Mouse (Mus musculus) urinary bladder, postnatal 36 days (tissue): ENCODE results near the gene Bcl2l14.
A peak's percentile ranks its signal among the peaks of the same experiment; 100 is the strongest.

Experiments
- DNase-seq, 2 experiments: peaks; one replicate each; pipeline ENCODE4 v3.0.0; 2022; ENCODE audit warnings: low spot score in 2 of 2, mixed read lengths in 1 of 2

Gene Bcl2l14

DNA sequence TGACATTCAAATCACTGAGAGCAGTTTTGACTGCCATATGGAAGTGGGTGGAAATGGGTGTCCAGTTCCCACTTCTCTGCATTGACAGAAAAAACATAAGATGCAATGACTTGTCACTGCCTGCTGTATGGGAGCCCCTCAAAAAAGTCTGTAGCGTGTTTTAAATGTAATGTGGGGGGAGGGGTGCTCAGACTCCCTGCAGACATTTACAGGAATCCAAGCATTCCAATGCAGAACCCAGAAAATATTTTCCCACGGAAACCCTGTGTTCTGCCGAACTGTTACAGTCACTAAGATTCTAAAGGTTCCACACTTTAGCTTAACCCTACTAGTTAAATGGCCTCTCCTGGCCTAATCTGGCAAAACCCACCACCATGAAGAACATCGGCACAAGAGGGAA is at the start of gene Bcl2l14:
Bcl2l14 (plus strand) TSS at position 301 of the 400 bp plus-strand sequence.
- no peak for DNase-seq

DNA sequence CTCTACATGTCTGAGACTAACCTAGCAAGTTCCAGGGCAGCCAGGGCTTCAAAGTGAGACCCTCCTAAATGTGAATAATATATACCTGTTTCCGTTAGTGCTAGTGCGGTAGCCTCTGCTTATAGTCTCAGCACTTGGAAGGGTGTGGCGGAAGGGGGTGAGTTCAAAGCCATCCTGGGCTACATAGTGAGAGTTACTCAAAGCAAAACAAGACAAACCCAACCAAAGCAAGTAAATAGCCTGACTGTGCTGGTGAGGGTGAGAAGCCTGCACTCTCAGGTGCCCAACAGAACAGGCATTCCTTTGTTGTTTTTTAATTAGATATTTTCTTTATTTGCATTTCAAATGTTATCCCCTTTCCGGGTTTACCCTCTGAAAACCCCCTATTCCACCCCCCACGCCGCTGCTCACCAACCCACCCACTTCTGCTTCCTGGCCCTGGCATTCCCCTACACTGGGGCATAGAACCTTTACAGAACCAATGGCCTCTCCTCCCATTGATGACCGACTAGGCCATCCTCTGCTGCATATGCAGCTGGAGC is 47.5 kb upstream of the Bcl2l14 start:
- no peak for DNase-seq

DNA sequence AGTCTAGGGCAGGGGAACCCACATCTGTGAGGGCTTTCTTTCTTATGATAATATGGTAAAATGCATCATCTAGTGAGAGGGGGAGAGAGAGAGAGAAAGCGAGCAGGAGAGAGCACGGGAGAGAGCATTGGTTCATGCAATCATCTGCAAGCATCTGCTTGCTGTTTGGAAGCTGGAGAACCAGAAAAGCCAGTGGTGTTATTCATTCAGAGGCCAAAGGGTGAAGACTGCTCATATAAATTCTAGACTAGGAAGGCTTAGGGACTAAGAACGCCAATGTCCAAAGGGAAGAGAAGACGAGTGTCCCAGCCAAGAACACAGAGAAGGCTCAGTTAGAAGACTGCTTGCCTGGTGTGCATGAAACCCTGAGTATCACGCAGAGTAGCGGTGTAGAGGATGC is 43.2 kb upstream of the Bcl2l14 start:
- DNase-seq: peak; percentile 30 to 36

DNA sequence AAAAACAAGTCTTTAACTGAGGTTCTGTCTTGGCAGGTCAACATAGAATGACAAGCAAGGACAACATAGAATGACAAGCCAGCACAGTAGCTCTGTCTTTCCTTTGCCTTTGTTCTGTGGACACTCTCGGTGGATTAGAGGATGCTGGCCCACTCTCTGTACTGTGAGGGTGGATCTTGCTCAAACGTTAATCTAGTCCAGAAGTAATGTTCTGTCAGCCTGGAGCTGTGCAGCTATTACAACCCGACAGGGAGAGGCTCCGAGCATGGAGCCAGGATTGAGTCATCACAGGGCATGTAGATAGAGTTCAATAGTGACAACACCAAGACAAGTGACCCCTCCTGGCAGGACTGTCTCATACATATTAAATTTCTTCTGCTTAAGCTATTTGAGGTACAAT is 42.4 kb upstream of the Bcl2l14 start:
- peak in 1 of 2 experiments; percentile 14 for DNase-seq

DNA sequence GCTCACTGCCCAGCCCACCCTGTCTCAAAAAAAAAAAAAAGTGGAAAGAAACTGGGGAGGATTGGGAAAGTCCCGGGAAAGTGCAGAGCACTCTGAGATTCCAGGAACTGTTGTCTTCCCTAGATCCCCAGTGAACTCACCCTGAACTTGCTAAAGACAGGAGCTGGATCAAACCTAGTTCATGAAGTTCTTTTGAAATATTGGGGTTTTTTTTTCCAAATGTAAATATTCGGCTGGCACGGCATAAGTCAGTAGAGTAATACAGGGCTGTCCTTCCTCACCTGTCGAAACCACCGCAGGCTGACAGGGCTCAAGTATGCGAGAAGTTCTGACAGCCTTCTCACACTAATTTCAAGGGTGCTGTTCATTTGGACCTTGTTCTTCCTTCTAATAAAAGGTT is 38.5 kb upstream of the Bcl2l14 start:
- no peak for DNase-seq

DNA sequence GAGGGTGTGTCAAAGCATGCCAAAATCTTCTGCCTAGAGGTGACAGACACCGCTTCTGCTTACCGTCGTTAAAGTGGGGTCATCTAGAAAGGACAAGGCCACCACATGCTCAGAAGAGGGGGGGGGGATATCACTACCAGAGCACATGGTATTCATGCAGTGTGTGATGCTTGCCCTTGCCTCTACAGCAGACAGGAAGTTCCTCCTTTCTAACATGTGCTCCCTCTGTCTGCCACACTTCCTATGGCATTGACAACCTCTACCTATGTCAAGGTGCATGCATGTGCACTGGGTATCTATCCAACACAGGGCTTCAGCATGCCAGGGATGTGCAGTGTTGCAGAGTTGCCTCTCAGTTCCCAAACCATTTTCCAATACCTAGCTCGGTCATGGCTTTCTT is 36.0 kb upstream of the Bcl2l14 start:
- no peak for DNase-seq

DNA sequence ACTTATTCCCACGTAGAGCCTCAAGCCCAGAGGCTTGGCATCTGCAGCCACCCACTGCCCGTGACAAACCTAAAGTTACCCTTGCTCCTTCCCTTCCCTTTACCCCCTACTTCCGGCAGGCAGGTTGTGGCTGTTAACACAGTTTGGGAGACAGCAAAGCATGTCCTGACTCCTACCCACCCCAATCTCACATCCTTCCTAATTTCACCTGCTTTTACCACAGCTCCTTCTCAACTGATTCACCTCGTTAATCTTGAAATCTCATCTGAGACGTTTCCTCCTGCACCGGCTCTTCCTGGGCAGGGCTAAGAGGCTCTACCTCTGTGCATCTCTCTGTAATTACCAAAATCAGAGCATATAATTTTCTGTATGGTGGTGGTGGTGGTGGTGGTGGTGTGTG is 31.5 kb upstream of the Bcl2l14 start:
- DNase-seq: no peak

DNA sequence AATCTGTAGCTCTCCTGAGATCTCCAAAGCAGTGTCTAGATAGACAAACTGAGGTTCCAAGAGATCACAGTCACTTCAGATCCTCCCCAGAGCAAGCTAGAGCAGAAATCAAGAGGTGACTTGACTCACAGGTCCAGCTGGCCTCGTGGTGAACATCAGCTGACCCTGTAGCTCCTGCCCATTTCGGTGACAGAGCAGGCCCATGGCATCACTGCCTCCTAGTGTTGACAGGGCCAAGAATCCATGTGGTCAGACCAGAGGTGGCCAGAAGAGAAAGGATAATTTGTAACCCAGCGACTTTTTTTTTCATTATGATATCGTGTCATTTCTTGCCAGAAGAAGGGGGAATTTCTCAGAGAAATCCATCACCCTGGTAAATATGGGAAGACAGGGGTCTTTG is 30.2 kb upstream of the Bcl2l14 start:
- no peak for DNase-seq

DNA sequence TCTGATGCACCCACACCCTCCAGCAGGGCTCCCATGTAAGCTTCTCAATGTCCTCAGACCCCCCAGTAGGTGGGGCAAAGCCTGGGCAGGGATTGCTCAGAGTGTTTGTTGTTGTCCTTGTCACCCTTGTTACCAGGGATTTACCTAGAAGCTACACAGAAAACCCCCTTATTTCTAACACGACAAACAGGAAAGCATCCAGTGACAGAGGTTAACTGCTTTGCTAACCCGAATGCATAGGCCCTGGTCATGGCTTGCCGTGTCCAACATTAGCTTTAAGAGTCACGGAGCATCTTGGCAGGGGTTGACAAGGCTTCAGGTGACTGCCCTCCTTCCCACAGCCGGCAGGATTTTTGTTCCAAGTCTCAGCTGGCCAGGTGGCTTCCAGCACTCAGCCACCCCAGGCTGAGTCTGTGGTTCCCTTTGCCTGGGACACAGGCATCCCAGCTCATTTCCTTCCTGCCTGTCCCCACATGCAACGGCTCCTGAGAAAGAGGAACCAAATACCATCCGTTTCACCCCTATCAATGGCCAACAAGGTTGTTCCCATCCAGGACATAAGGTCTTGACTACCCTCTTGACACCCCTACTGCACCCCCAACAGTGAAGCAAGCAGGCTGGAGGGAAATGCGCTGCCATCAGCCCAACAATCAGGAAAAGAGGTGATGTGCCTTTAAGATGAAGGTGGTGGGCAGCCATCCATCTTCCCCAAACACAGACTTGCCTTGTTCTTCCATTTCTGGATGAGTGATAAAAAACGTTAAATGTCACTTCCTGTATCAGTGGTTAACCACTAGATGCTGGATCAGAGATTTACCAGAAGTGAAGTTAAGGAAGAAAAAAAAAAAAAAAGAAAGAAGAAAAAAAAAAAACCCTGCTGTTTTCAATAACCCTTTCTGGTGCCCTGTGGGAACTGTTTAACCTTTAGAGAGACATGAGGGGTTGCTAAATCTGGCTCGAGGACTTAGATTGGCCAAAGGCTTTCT is 29.5 kb upstream of the Bcl2l14 start:
- no peak for DNase-seq

DNA sequence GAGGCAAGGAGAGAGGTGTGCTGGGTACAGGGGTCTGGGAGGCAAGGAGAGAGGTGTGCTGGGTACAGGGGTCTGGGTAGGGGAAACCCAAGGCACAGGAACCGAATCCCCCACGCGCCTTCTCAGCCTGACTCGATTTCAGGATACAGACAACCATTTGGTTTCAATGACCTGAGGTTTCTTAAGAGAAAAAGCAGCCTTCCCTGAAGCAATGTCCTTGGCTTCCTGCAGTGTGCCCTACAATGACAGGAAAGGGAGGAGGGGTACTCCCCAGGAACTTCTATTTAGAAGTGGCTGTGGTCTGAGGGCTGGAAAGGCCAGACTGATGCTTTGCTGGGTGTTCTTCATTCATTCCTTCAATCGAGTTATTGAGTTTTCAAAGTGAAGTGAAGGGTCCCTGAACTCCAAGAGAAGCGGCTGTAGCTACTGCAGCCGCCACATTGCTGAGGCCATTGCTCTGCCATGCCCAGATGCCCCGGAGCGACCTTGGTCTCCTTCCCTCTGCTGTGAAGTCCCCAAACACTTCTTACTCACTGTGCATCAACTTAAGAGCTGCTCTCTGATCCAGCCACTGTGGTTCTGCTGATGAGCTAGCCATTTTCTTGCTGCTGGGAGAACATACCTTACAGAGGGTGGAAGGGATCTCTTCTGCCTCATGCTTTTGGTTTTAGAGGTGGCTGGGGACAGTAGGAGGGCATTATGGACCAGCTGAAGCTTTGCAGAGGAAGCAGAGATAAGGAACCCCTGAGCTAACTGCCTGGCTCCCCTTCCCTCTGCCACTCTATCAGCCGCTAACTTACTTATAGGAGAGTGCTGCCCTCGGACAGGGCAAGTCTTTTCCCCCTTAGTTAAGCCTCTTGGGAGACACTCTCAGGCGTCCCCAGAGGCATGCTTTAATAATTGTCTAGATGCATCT is 28.5 kb upstream of the Bcl2l14 start:
- no peak for DNase-seq

DNA sequence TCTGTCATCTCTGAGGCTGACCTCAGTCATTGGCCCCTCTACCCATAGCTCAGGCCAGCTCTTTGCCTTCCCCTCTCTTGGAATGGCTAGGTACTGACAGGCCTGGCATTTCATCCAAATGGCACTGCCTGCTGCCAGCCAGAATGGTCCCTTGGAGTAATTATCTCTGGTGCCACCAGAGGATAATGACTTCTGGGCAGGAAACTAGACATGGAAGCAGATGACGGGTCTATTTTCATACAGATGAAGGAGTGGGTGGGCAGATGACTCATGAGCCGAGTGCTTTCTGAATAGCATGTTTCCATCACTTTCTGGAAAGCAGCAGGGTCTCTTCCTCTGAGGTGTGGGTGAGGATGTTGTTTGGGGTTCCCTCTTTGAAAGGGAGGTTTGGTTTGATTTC is 23.2 kb upstream of the Bcl2l14 start:
- no peak for DNase-seq

DNA sequence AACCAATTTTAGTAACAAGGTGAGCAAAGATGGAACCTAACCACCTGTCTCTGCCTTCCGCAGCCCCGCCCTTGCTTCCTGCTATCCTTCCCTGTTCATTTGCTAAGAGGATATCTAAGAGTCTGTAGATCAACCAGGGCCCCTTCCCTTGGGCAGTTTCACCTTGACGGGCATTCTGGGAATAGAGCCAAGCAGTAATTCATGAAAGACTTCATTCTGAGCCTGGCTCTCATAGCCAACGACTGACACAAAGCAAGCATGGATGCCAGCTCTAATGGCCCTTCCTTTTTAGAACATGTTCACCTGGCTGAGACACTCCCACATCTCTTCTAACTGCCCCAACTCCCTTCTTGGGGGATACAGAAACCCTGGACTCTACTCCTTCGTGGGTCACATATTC is 18.9 kb upstream of the Bcl2l14 start:
- no peak for DNase-seq

DNA sequence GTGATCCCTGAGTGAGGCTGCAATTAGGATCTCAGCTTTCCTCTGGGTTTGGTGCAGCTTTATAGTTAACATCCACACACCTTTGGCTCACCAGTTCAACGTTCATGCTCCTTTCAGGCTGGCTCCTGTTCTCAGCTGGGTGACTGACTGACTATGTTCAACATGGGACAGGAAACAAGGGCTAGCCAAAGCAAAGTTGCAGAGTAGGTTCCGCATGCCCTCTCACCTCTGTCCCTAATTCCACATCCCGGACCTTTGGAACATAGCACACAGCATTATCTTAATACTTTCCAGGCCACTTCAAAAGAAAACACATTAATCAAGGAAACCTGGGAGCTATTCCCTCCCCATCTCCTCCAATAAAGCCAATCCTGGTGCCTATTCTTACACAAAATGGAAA is 18.3 kb upstream of the Bcl2l14 start:
- DNase-seq: no peak

DNA sequence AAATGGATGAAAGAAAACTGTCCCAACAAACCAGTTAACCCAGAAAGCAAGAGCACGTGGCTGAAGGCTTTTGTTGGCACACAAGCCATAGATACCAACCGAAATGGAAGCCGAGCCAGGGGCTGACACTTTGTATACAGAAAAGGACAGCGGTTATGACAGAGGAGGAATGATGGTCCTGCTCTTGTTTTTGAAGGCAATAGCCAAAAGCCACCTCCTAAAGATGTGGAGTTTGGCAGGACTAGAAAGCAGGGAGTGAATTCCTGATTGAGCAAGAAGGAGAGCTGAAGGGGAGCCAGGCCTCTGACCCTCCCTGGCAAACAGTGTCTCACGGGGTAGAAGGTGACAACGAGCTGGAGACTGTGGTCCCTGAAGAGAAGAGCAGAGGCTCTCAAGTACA is 14.7 kb upstream of the Bcl2l14 start:
- DNase-seq: no peak

DNA sequence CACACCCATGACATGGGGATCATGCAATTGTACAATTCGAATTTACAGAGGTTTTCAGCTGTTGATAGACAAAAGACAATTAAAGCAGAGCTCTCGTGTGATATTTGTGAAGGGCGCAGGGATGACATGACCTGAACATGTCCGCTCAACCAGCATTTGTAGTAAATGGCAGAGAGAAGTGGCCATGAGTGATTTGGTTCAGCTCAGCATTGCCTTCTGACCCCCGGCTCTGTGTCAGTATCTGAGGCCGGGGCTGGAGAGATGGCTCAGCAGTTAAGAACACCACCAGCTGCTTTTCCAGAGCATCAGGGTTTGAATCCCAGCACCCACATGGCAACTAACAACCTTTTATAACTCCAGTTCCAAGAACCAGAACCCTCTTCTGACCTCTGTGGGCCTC is 10.2 kb upstream of the Bcl2l14 start:
- no peak for DNase-seq

DNA sequence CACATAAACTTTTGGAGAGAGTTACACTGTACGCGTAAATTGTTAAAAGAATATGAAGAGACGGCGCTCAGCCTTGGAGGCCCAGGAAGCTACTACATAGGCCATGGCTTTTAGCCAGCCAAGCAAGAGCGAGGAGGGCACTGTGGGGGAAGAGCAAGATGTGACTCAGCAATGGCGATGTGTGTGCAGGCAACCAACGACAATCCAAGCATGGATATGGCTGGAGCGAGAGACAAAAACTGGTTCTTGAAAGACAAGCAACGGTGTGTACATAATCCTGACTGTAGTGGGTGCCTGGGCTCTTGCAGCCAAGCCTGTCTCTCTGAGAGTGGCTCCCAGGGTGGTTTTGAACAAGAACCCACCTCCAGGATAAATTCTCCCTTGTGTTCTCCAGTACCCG is 8.7 kb upstream of the Bcl2l14 start:
- no peak for DNase-seq

DNA sequence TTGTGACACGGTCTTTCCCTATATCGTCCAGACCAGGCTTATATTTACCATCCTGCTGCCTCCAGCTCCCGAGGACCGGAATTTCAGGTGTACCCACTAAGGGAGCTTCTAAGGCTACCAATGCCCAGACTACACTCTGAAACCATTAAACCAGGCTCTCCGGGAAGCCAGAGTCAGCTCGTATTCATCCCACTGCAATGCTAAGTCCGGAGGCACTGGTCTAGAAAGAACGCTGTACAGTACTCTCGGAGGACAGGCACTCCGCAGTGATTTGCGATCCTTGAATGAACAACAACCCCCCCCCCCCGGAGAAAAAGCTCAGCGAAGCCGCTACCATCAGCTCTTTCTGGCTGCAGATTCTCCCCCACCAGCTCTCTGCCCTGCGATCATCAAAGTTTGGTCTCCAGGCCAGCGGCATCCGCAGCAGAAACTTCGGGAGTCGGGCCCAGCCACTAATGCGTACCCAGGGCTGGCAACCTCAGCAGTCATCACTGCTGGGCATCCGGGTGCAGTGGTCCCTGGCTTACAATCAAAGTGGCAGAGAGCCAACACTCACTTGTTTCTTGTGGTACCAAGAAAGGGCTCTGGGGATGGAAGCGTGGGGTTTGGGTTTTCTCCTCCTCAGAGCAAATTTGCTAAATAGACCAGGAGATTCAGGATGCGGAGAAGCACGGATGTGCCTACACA is 7.6 kb upstream of the Bcl2l14 start:
- no peak for DNase-seq

DNA sequence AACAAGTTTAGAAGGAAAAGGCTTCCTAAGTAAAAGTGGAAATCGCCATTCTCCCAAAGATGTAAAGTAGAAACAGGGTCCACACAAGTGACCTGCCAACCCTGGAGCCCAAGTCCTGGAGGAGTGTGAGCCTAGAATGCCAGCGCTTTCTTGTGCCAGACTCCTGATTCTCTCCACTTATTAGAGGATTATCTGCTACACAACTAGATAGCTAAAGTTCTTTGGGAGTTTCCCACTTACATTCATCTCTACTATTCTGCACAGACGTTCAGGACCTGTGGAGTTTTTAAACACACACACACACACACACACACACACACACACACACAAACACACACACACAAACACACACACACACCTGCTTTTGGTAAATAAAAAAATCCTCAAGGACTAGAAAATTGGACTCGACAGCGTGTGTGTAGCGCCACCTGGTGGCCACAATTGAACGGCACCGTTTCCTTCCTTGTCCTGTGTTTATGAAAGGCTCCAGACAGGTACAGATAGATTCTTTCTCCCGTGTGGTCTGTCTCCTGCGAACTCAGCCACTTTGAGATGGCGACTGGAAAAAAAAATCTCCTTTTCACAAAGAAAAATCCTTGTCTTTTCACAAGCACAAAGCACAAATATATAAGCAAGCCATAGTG is 6.7 kb upstream of the Bcl2l14 start:
- DNase-seq: peak; percentile 63 to 82

DNA sequence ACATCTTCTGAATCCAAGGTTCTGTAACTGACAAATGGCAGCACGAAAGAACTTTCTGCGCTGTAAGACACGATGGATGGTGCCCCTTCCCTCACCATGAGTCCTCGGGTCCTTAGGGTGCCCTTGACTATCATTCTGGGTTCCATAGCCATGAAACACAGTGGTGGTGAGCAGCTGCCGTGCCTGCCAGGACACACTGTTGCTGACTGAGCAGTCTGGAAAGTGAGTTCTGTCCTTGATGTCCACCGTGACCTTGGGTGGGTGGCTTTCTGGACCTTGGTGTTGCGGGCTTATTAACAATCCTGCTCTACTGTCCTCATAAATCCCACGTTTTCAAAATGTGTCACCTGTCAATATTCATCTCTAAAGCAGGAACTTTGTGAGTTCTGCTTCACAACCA is 6.2 kb upstream of the Bcl2l14 start:
- DNase-seq: no peak

DNA sequence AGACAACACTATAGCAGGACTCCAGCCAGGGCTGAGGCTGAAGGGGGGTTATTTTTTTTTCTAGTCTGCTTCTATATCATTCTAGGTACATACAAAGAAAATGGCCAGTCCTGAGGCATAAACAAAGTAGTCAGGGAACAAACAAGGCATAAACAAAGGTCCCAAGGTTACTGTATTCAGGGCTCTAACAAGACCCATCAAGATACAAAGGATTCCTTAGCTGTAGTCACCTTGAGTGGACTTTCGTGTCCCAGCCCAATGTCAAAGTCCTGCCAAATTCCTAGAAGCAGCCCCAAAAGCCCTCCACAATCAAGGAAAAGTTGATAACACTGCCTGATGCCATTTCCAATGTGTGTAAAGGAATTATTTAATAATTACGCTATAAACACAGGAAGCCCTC is 5.3 kb upstream of the Bcl2l14 start:
- DNase-seq: no peak
